Mouse (Mus musculus): ENCODE data around the gene Grin3b. TPM values are rescaled to one million over a fixed set of nuclear protein-coding genes. Genes with fewer than 3 reads are reported as not detected.

Grin3b gene
- polyA plus RNA-seq, 1 experiment from 2014 or later: 0.17 TPM

DNA sequence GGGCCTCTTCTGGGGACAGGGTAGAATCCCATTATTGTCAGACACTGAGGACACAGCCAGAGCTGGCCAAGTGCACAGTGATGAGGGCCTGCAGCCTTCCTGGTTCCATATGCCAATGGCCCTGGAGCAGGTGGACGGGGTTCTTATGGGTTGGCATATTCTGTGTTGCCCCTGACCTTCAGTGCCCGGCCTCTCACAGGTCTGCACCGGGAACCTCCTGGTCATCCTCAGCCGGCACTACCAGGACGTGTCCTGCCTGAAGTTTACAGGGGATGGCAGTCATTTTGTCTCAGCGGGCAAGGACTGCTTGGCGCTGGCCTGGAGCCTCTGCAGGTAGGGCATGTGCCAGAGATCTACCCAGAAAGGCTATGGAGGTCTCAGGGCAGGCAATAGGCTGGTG, 5.8 kb upstream of the Grin3b start:
- TF ChIP-seq CTCF (IDR thresholded peaks at IDR 0.05; ENCODE audit: low read depth) (no peak), EP300 (optimal IDR thresholded peaks at IDR 0.05) (no peak)
- Histone ChIP-seq H3K4me3 (ENCODE audit: low read depth, low read length) (no peak overlapping the region), H3K27me3 (ENCODE audit: control insufficient read depth, insufficient read depth, low read length) (no peaks in the 10 kb centered on the region), H3K27ac (replicated peaks) (no peak overlapping the region), H3K4me2 (replicated peaks; ENCODE audit: low read depth) (no peak overlapping the region), H3K9ac (ENCODE audit: low read length) (no peak overlapping the region), H3K9me3 (ENCODE audit: control insufficient read depth, low read length) (no peaks in the 10 kb centered on the region), H3K36me3 (ENCODE audit: control insufficient read depth, insufficient read depth, low read length) (peaks cover 18% of the 10 kb centered on the region), H3K4me1 (replicated peaks; ENCODE audit: control insufficient read depth, insufficient read depth) (no peaks in the 10 kb centered on the region)
- 92% methylated on average over 7 of the region's 7 CpGs for WGBS
- ATAC-seq (ENCODE audit: low FRiP score, low TSS enrichment): no peak
- no peak for DNase-seq (ENCODE audit: low spot score)

DNA sequence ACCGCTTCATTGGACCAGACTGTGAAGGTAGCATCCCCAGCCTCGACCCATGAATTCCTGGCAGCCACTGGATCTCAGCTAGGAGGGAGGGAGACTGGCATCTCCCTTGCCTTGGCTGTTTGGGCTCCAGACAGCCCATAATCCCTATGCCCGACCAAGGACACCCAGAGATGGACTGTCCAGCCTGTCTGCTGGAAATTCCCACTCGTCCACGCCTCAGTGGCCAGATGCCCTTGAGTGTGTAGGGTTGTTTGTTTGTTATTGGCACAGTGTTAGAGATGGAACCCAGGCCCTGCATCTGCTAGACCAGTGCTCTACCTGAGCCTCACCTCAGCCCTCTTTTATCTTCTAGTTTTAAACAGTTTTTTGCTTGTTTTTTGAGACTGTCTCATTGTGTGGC, 5.2 kb upstream of the Grin3b start:
- H3K36me3 ChIP-seq (ENCODE audit: control insufficient read depth, insufficient read depth, low read length): peaks cover 18% of the 10 kb centered on the region
- H3K4me1 ChIP-seq (replicated peaks; ENCODE audit: control insufficient read depth, insufficient read depth): no peaks in the 10 kb centered on the region
- H3K9me3 ChIP-seq (ENCODE audit: control insufficient read depth, low read length): no peaks in the 10 kb centered on the region
- no peak for TF ChIP-seq EP300 (optimal IDR thresholded peaks at IDR 0.05)
- TF ChIP-seq CTCF (IDR thresholded peaks at IDR 0.05; ENCODE audit: low read depth): no peak
- no peak overlapping the region for H3K27ac ChIP-seq (replicated peaks)
- no peak overlapping the region for H3K9ac ChIP-seq (ENCODE audit: low read length)
- WGBS: 94% methylated on average over 5 of the region's 5 CpGs
- H3K4me3 ChIP-seq (ENCODE audit: low read depth, low read length): no peak overlapping the region
- ATAC-seq (ENCODE audit: low FRiP score, low TSS enrichment): no peak
- no peak overlapping the region for H3K4me2 ChIP-seq (replicated peaks; ENCODE audit: low read depth)
- DNase-seq (ENCODE audit: low spot score): no peak
- no peaks in the 10 kb centered on the region for H3K27me3 ChIP-seq (ENCODE audit: control insufficient read depth, insufficient read depth, low read length)

DNA sequence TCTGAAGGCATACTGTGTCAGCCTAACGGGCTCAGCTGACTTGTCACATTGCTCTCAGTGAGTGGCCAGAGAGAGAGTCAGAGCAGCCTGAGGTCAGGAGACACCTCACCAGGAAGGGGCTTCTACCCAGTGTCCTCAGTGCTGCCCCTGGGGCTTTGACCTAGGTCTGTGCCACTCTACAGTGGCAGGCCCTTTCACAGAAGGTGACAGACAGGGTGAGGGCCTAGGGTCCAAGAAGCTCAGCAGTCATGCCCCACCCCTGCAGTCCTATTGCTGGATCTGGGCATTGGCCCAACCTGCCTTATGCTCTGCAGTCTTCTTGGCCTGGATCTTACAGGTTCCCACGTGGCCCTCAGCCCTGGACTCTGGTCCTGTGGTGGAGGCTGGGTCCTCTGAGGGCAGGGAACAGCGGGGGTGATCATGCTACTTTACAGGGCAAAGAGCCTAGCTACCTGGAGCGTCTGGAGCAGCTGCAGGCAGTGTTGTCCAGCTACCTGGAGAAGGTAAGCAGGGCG, 3.6 kb upstream of the Grin3b start:
- DNase-seq (ENCODE audit: low spot score): no peak
- ATAC-seq (ENCODE audit: low FRiP score, low TSS enrichment): no peak
- no peaks in the 10 kb centered on the region for H3K4me1 ChIP-seq (replicated peaks; ENCODE audit: control insufficient read depth, insufficient read depth)
- no peak overlapping the region for H3K9ac ChIP-seq (ENCODE audit: low read length)
- no peaks in the 10 kb centered on the region for H3K9me3 ChIP-seq (ENCODE audit: control insufficient read depth, low read length)
- no peak overlapping the region for H3K4me2 ChIP-seq (replicated peaks; ENCODE audit: low read depth)
- no peak overlapping the region for H3K27ac ChIP-seq (replicated peaks)
- H3K27me3 ChIP-seq (ENCODE audit: control insufficient read depth, insufficient read depth, low read length): no peaks in the 10 kb centered on the region
- peaks cover 18% of the 10 kb centered on the region for H3K36me3 ChIP-seq (ENCODE audit: control insufficient read depth, insufficient read depth, low read length)
- whole genome bisulfite sequencing: 90% methylated on average over 5 of the region's 5 CpGs
- no peak overlapping the region for H3K4me3 ChIP-seq (ENCODE audit: low read depth, low read length)
- TF ChIP-seq EP300 (optimal IDR thresholded peaks at IDR 0.05) (no peak), CTCF (IDR thresholded peaks at IDR 0.05; ENCODE audit: low read depth) (no peak)

DNA sequence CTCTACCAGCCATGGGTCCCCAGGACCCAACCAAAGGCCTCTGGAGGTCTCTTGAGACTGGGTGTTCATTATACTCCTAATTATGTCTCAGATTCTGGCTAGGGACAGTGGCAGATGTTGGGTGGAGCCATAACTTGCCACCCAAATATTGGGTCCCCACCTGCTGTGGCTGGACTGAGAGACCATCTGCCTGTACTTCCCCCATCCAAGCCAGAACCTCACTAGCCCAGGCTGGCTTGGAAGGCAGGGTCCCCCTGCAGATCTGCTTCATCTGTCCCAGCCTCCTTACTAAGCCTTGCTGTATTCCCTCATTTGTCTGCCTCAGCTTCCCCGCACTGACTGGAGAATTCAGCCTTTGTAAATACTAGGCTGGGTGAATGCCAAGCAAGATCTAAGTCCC, 2.3 kb upstream of the Grin3b start:
- DNase-seq (ENCODE audit: low spot score): no peak
- Histone ChIP-seq H3K36me3 (ENCODE audit: control insufficient read depth, insufficient read depth, low read length) (peaks cover 15% of the 10 kb centered on the region), H3K27ac (replicated peaks) (no peak overlapping the region), H3K9ac (ENCODE audit: low read length) (no peak overlapping the region), H3K27me3 (ENCODE audit: control insufficient read depth, insufficient read depth, low read length) (no peaks in the 10 kb centered on the region), H3K4me1 (replicated peaks; ENCODE audit: control insufficient read depth, insufficient read depth) (no peaks in the 10 kb centered on the region), H3K4me3 (ENCODE audit: low read depth, low read length) (no peak overlapping the region), H3K9me3 (ENCODE audit: control insufficient read depth, low read length) (no peaks in the 10 kb centered on the region), H3K4me2 (replicated peaks; ENCODE audit: low read depth) (no peak overlapping the region)
- 65% methylated on average over 1 of the region's 1 CpGs for WGBS
- no peak for ATAC-seq (ENCODE audit: low FRiP score, low TSS enrichment)
- TF ChIP-seq EP300 (optimal IDR thresholded peaks at IDR 0.05) (no peak), CTCF (IDR thresholded peaks at IDR 0.05; ENCODE audit: low read depth) (no peak)

DNA sequence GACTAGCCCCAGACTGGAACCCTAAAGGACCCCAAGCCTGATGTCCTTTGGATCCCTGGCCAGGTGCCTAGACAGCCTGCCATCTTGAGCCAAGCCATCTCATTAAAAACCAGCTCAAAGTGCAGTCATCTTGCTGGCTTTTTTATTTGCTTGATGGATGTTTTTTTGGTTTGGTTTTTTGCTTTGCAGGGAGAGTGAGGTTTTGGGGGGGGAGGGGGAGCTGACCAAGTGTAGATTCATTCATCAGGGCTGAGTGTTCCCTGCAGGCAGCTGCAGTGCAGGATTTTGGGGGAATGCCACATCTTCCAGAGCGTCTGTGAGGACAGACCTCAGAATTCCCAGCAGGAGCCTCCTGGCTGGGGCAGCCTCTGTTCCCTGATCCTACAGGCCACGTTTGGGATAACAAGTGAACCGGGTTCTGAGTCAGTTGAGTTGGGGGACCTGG, 1.4 kb upstream of the Grin3b start:
- H3K36me3 ChIP-seq (ENCODE audit: control insufficient read depth, insufficient read depth, low read length): peaks cover 15% of the 10 kb centered on the region
- 17% methylated on average over 3 of the region's 3 CpGs for WGBS
- TF ChIP-seq EP300 (optimal IDR thresholded peaks at IDR 0.05): no peak
- TF ChIP-seq CTCF (IDR thresholded peaks at IDR 0.05; ENCODE audit: low read depth): peak; percentile 32; the same call in 1 of the 2 replicates

DNA sequence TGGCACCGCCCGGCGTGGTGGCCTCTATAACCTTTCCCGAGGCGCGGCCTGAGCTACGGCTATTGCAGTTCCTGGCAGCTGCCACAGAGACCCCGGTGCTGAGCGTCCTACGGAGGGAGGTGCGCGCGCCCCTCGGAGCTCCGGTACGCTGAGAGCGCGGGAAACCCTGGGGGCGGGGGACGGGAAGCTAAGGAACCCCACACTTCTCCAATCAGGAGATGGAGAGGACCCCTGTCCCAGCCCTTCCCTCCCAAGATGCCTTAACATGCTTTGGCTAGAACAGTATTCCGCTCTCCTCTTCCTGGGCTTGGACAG, 625 bp downstream of the Grin3b start:
- Histone ChIP-seq H3K27ac (replicated peaks) (no peak overlapping the region), H3K36me3 (ENCODE audit: control insufficient read depth, insufficient read depth, low read length) (peaks cover 16% of the 10 kb centered on the region), H3K4me2 (replicated peaks; ENCODE audit: low read depth) (peak overlapping the region; percentile 64), H3K27me3 (ENCODE audit: control insufficient read depth, insufficient read depth, low read length) (no peaks in the 10 kb centered on the region), H3K4me1 (replicated peaks; ENCODE audit: control insufficient read depth, insufficient read depth) (no peaks in the 10 kb centered on the region), H3K4me3 (ENCODE audit: low read depth, low read length) (peak overlapping the region; percentile 36), H3K9me3 (ENCODE audit: control insufficient read depth, low read length) (no peaks in the 10 kb centered on the region), H3K9ac (ENCODE audit: low read length) (peak overlapping the region; percentile 47)
- DNase-seq (ENCODE audit: low spot score): no peak
- TF ChIP-seq EP300 (optimal IDR thresholded peaks at IDR 0.05) (no peak), CTCF (IDR thresholded peaks at IDR 0.05; ENCODE audit: low read depth) (no peak)
- ATAC-seq (ENCODE audit: low FRiP score, low TSS enrichment): no peak
- 4% methylated on average over 21 of the region's 21 CpGs for WGBS

More for the DNA sequence above, 1.4 kb upstream of the Grin3b start:
- no peak overlapping the region for H3K4me3 ChIP-seq (ENCODE audit: low read depth, low read length)
- H3K9ac ChIP-seq (ENCODE audit: low read length): no peak overlapping the region
- H3K9me3 ChIP-seq (ENCODE audit: control insufficient read depth, low read length): no peaks in the 10 kb centered on the region
- H3K27ac ChIP-seq (replicated peaks): no peak overlapping the region
- H3K4me2 ChIP-seq (replicated peaks; ENCODE audit: low read depth): no peak overlapping the region
- H3K4me1 ChIP-seq (replicated peaks; ENCODE audit: control insufficient read depth, insufficient read depth): no peaks in the 10 kb centered on the region
- no peak for DNase-seq (ENCODE audit: low spot score)
- no peaks in the 10 kb centered on the region for H3K27me3 ChIP-seq (ENCODE audit: control insufficient read depth, insufficient read depth, low read length)
- ATAC-seq (ENCODE audit: low FRiP score, low TSS enrichment): no peak
